Mouse (Mus musculus): ENCODE measurements around the gene Lysmd4. TPM values are rescaled to one million over a fixed set of nuclear protein-coding genes. Genes with fewer than 3 reads are reported as not detected.

The Lysmd4 gene
- total RNA-seq (2018; cell fraction: chromatin; rRNA removed), result 10 to 100 TPM in 6 of 26 experiments, 1 to 10 TPM in 20; 2.7 to 14.5 (median 7.4) TPM
- 1 to 10 TPM; 2.8 to 7.6 (median 5.9) TPM for total RNA-seq (2018; cell fraction: cytosol; rRNA removed)
- 10 to 100 TPM in 6 of 26 experiments, 1 to 10 TPM in 20; 2.4 to 16.1 (median 6.8) TPM for total RNA-seq (2018; cell fraction: nucleus; rRNA removed)
- polyA plus RNA-seq (2018), result 5.3 to 8.5 TPM (median 6.2 TPM) in 3 replicates

- WGBS (ENCODE audit: missing documents), result 3% methylated on average over 31 of the region's 31 CpGs
- Histone ChIP-seq H3K36me3 (ENCODE audit: inconsistent target) (peaks cover 5% of the 10 kb centered on the region; the same call in 1 of the 2 replicates), H3K4me3 (ENCODE audit: inconsistent target) (peak within 1 kb of the TSS; percentile 92), H3K79me2 (ENCODE audit: inconsistent target) (peaks cover 11% of the 10 kb centered on the region; the same call in 1 of the 2 replicates), H3K27ac (peak within 1 kb of the TSS; percentile 33)
Observed at GRCm38 (mm10) chr7:67222220-67222862, at the start of gene Lysmd4. TSS of gene Lysmd4 (plus strand) at chr7:67222544.

- no peaks in the 10 kb centered on the region for H3K79me2 ChIP-seq (ENCODE audit: inconsistent target)
- H3K4me3 ChIP-seq (ENCODE audit: inconsistent target), result no peak overlapping the region
- no peak overlapping the region for H3K27ac ChIP-seq
- no peaks in the 10 kb centered on the region for H3K36me3 ChIP-seq (ENCODE audit: inconsistent target)
- WGBS (ENCODE audit: missing documents), result 88% methylated on average over 2 of the region's 2 CpGs
Observed at GRCm38 (mm10) chr7:67173522-67174195, 48.7 kb upstream of the Lysmd4 start.

DNA sequence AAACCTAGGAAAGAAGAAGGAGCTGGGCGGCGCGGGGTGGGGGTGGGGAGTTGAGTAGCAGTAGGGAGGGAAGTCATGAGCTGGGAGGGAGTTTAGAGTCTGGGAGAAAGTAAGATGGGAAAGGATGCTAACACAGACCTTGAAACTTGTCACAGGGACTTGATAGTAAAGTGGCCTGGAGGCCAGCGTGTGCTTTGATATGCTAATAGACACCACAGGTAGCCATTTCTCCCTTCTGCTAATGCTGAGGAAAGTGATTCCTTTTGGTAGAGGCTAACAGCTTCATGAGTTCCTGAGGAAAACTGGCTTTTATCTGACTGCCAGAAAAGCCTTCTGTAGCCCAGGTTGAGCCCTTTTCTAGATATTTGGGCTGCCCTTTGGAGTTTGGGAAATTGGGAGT, 38.6 kb upstream of the Lysmd4 start:
- WGBS (ENCODE audit: missing documents), result 79% methylated on average over 4 of the region's 4 CpGs
- H3K36me3 ChIP-seq (ENCODE audit: inconsistent target), result no peaks in the 10 kb centered on the region
- H3K27ac ChIP-seq, result no peak overlapping the region
- no peak overlapping the region for H3K4me3 ChIP-seq (ENCODE audit: inconsistent target)
- no peaks in the 10 kb centered on the region for H3K79me2 ChIP-seq (ENCODE audit: inconsistent target)

GRCm38 (mm10) chr7:67199412-67199811, 22.9 kb upstream of the Lysmd4 start:
- Histone ChIP-seq H3K27ac (no peak overlapping the region), H3K36me3 (ENCODE audit: inconsistent target) (no peaks in the 10 kb centered on the region), H3K4me3 (ENCODE audit: inconsistent target) (no peak overlapping the region), H3K79me2 (ENCODE audit: inconsistent target) (no peaks in the 10 kb centered on the region)
- WGBS (ENCODE audit: missing documents), result 17% methylated on average over 10 of the region's 10 CpGs

DNA sequence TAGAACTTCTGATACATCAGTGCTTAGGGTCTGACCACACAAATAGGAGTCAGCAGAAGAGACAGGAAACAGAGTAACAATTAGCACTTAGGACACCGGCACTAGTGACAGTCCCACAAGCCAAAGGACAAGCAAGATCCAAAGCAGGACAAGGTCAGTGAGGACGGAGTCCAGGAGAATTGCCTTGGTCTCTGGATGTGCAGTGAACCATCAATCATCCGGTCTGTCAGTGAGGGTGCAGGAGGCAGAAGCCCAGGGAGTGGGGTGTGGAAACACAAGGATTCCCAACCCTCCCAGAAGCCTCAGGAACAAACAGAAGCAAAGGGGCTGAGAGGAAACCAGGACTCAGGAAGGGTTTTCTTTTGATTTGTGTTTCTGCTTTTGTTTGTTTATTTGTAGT, 18.7 kb upstream of the Lysmd4 start:
- 85% methylated on average over 3 of the region's 3 CpGs for WGBS (ENCODE audit: missing documents)

GRCm38 (mm10) chr7:67205734-67206425, 16.5 kb upstream of the Lysmd4 start:
- H3K27ac ChIP-seq, result no peak overlapping the region
- H3K36me3 ChIP-seq (ENCODE audit: inconsistent target), result no peaks in the 10 kb centered on the region
- no peaks in the 10 kb centered on the region for H3K79me2 ChIP-seq (ENCODE audit: inconsistent target)
- WGBS (ENCODE audit: missing documents), result 85% methylated on average over 9 of the region's 9 CpGs
- no peak overlapping the region for H3K4me3 ChIP-seq (ENCODE audit: inconsistent target)

More for the DNA sequence above, 18.7 kb upstream of the Lysmd4 start:
- no peaks in the 10 kb centered on the region for H3K36me3 ChIP-seq (ENCODE audit: inconsistent target)
- no peak overlapping the region for H3K4me3 ChIP-seq (ENCODE audit: inconsistent target)
- H3K79me2 ChIP-seq (ENCODE audit: inconsistent target), result no peaks in the 10 kb centered on the region
- no peak overlapping the region for H3K27ac ChIP-seq

GRCm38 (mm10) chr7:67206496-67206895, 15.8 kb upstream of the Lysmd4 start:
- H3K36me3 ChIP-seq (ENCODE audit: inconsistent target), result no peaks in the 10 kb centered on the region
- WGBS (ENCODE audit: missing documents), result 75% methylated on average over 10 of the region's 10 CpGs
- no peaks in the 10 kb centered on the region for H3K79me2 ChIP-seq (ENCODE audit: inconsistent target)
- H3K4me3 ChIP-seq (ENCODE audit: inconsistent target), result no peak overlapping the region
- no peak overlapping the region for H3K27ac ChIP-seq

DNA sequence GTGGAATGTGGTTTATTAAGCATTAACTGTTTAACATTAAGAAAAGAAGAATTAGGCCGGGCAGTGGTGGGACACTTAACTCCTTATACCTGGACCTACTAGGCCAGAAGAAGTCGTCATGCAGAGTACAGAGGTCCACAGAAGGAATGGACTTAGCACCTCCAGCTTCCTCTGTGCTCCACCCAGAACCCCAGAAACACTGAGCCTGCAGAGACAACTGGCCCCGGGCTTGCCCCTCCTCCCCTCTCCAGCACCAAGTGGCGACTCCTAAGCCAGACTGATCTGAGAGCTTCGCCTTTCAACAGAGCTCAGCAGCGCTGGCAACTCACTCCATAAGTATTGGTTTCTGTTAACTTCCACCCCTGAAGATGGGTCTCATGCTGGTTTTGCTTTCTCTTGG, 14.6 kb upstream of the Lysmd4 start:
- H3K27ac ChIP-seq, result no peak overlapping the region
- H3K4me3 ChIP-seq (ENCODE audit: inconsistent target), result no peak overlapping the region
- no peaks in the 10 kb centered on the region for H3K79me2 ChIP-seq (ENCODE audit: inconsistent target)
- H3K36me3 ChIP-seq (ENCODE audit: inconsistent target), result no peaks in the 10 kb centered on the region
- WGBS (ENCODE audit: missing documents), result 48% methylated on average over 6 of the region's 6 CpGs

DNA sequence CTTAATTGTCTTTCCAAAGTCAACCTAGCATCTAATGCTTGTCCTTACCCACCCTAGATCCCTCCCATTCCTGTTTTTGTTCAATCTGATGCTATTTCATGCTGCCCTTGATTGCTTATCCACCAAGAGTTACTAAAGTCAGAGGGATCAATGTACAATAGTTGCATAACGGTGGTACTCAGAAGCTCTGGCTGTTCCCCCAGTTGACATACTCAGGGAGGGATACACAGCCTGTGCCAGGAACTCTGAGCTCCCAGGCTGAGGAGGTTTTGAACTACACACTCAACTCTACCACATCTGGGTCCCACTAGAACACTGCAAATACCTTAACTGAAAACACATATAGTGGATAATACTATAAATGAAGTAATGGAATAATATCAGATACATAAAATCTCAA, 14.0 kb upstream of the Lysmd4 start:
- Histone ChIP-seq H3K4me3 (ENCODE audit: inconsistent target) (no peak overlapping the region), H3K79me2 (ENCODE audit: inconsistent target) (no peaks in the 10 kb centered on the region), H3K27ac (no peak overlapping the region), H3K36me3 (ENCODE audit: inconsistent target) (no peaks in the 10 kb centered on the region)
- WGBS (ENCODE audit: missing documents), result 82% methylated on average over 1 of the region's 1 CpGs

DNA sequence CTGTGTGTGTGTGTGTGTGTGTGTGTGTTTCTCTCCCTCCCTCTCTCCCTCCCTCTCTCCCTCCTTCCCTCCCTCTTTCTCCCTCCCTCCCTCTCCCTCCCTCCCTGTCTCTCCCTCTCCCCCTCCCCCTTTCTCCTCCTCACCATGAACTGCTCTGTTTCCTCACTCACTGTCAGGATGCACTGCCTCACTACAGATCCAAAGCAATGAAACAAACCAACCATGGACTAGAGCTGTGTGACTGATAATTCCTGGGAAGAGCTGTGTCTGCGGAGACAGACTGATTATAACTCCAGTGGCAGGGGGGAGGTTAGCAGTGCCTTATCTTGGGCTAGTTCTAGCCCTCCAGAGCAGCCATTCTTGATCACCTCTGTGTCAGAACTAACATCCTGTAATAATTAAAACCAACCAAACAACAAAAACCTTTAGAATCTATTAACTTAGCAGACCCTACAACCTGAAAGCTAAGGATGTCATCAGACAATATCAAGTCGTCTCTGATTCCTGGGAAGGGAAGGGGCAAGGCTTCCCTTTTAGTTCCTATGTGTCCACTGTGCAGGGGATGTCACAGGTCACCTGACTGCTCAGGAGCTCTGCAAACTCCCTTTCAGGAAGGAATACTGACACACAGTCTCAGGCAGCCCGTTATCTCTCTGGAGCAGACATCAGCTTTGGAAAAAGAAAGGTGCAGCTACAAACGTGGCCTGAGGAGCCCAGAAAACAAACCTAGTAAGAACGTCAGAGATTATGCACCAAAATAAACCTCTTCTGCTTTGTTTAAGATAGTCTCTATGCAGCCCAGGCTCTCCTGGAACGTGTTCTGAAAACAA, 12.1 kb upstream of the Lysmd4 start:
- Histone ChIP-seq H3K79me2 (ENCODE audit: inconsistent target) (no peaks in the 10 kb centered on the region), H3K4me3 (ENCODE audit: inconsistent target) (no peak overlapping the region), H3K27ac (no peak overlapping the region), H3K36me3 (ENCODE audit: inconsistent target) (no peaks in the 10 kb centered on the region)
- WGBS (ENCODE audit: missing documents), result 59% methylated on average over 6 of the region's 6 CpGs

GRCm38 (mm10) chr7:67211341-67211740, 11.0 kb upstream of the Lysmd4 start:
- Histone ChIP-seq H3K27ac (no peak overlapping the region), H3K4me3 (ENCODE audit: inconsistent target) (no peak overlapping the region), H3K36me3 (ENCODE audit: inconsistent target) (no peaks in the 10 kb centered on the region), H3K79me2 (ENCODE audit: inconsistent target) (no peaks in the 10 kb centered on the region)
- WGBS (ENCODE audit: missing documents), result 83% methylated on average over 6 of the region's 6 CpGs

- H3K36me3 ChIP-seq (ENCODE audit: inconsistent target), result no peaks in the 10 kb centered on the region
- 89% methylated on average over 4 of the region's 4 CpGs for WGBS (ENCODE audit: missing documents)
- no peak overlapping the region for H3K27ac ChIP-seq
- no peaks in the 10 kb centered on the region for H3K79me2 ChIP-seq (ENCODE audit: inconsistent target)
- no peak overlapping the region for H3K4me3 ChIP-seq (ENCODE audit: inconsistent target)
Observed at GRCm38 (mm10) chr7:67211971-67212370, 10.4 kb upstream of the Lysmd4 start.

DNA sequence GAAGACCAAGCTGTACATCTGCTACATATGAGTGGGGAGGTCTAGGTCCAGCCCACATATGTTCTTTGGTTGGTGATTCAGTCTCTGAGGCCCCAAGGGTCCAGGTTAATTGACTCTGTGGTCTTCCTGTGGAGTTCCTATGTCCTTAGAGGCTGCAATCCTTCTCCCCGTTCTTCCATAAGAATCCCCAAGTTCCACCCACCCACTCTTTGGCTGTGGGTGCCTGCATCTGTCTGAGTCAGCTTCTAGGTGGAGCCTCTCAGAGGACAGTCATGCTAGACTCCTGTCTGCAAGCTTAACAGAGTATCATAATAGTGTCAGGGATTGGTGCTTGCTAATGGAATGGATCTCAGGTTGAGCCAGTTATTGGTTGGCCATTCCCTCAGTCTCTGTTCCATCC, 8.8 kb upstream of the Lysmd4 start:
- no peak overlapping the region for H3K4me3 ChIP-seq (ENCODE audit: inconsistent target)
- H3K36me3 ChIP-seq (ENCODE audit: inconsistent target), result no peaks in the 10 kb centered on the region
- WGBS (ENCODE audit: missing documents), result 86% methylated on average over 1 of the region's 1 CpGs
- H3K79me2 ChIP-seq (ENCODE audit: inconsistent target), result no peaks in the 10 kb centered on the region
- no peak overlapping the region for H3K27ac ChIP-seq

- Histone ChIP-seq H3K36me3 (ENCODE audit: inconsistent target) (no peaks in the 10 kb centered on the region), H3K4me3 (ENCODE audit: inconsistent target) (no peak overlapping the region), H3K27ac (no peak overlapping the region), H3K79me2 (ENCODE audit: inconsistent target) (no peaks in the 10 kb centered on the region)
- 82% methylated on average over 5 of the region's 6 CpGs for WGBS (ENCODE audit: missing documents)
Observed at GRCm38 (mm10) chr7:67216351-67216750, 6.0 kb upstream of the Lysmd4 start.
